Mouse (Mus musculus): ENCODE data around the gene Lcn5. TPM values are rescaled to one million over a fixed set of nuclear protein-coding genes. Genes with fewer than 3 reads are reported as not detected.

Gene Lcn5
- polyA plus RNA-seq, 1 experiment from 2014 or later: not detected

- 15% methylated on average over 6 of the region's 6 CpGs for WGBS
- no peak for ATAC-seq
These were observed 17.9 kb upstream of the Lcn5 start for GRCm38 (mm10) chr2:25639890-25640289.

GRCm38 (mm10) chr2:25652902-25653301 lies 4.8 kb upstream of the Lcn5 start, which contains the start of gene Lcn8:
Gene Lcn8, plus strand, starts transcription at chr2:25653120.
- no peak for ATAC-seq
- H3K9me3 ChIP-seq (replicated peaks): no peaks in the 10 kb centered on the region
- WGBS: 79% methylated on average over 2 of the region's 2 CpGs
- no peaks in the 10 kb centered on the region for H3K36me3 ChIP-seq (ENCODE audit: poor library complexity, severe bottlenecking)
- H3K4me1 ChIP-seq: no peaks in the 10 kb centered on the region
- H3K27me3 ChIP-seq: no peaks in the 10 kb centered on the region
- no peak within 1 kb of the TSS for H3K4me2 ChIP-seq
- no peak within 1 kb of the TSS for H3K27ac ChIP-seq
- H3K9ac ChIP-seq: no peak within 1 kb of the TSS
- H3K4me3 ChIP-seq: no peak within 1 kb of the TSS

More at GRCm38 (mm10) chr2:25639890-25640289, 17.9 kb upstream of the Lcn5 start:
- H3K36me3 ChIP-seq (ENCODE audit: poor library complexity, severe bottlenecking): no peaks in the 10 kb centered on the region
- H3K9ac ChIP-seq: no peak overlapping the region
- H3K27me3 ChIP-seq: no peaks in the 10 kb centered on the region
- H3K27ac ChIP-seq: no peak overlapping the region
- no peak overlapping the region for H3K4me3 ChIP-seq
- H3K4me2 ChIP-seq: no peak overlapping the region
- H3K4me1 ChIP-seq: no peaks in the 10 kb centered on the region
- H3K9me3 ChIP-seq (replicated peaks): no peaks in the 10 kb centered on the region

GRCm38 (mm10) chr2:25654502-25654901 lies 3.2 kb upstream of the Lcn5 start:
- no peaks in the 10 kb centered on the region for H3K9me3 ChIP-seq (replicated peaks)

GRCm38 (mm10) chr2:25656691-25657090 lies 1.1 kb upstream of the Lcn5 start:
- no peak for ATAC-seq
- H3K4me2 ChIP-seq: no peak overlapping the region
- H3K36me3 ChIP-seq (ENCODE audit: poor library complexity, severe bottlenecking): no peaks in the 10 kb centered on the region
- no peak overlapping the region for H3K4me3 ChIP-seq
- WGBS: 82% methylated on average over 4 of the region's 4 CpGs
- H3K4me1 ChIP-seq: no peaks in the 10 kb centered on the region
- no peaks in the 10 kb centered on the region for H3K27me3 ChIP-seq
- no peak overlapping the region for H3K27ac ChIP-seq
- H3K9me3 ChIP-seq (replicated peaks): no peaks in the 10 kb centered on the region
- no peak overlapping the region for H3K9ac ChIP-seq

More at GRCm38 (mm10) chr2:25654502-25654901, 3.2 kb upstream of the Lcn5 start:
- no peak for ATAC-seq
- Histone ChIP-seq H3K27ac (no peak overlapping the region), H3K4me2 (no peak overlapping the region), H3K4me1 (no peaks in the 10 kb centered on the region), H3K27me3 (no peaks in the 10 kb centered on the region), H3K4me3 (no peak overlapping the region), H3K9ac (no peak overlapping the region), H3K36me3 (ENCODE audit: poor library complexity, severe bottlenecking) (no peaks in the 10 kb centered on the region)
- WGBS: 71% methylated on average over 1 of the region's 1 CpGs

DNA sequence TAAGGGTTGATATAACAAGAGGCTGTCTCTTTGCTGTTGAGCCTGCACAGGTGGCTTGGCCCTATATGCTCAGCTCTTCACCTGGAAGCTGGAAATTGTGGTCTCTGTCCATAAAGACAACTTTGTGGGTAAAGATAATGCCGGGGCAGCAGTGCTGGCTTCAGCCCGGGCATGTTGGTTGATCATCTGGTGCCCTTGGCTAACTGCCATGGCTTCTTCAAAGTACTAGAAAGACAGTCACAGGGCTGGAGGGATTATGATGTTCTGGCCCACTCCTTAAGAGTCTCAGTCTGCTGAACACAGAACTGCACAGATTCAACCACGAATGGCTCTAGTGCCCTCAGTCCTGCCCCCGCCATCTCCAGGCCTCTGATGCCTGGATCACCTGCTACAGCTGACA lies 506 bp upstream of the Lcn5 start:
- H3K9me3 ChIP-seq (replicated peaks): no peaks in the 10 kb centered on the region
- WGBS: 82% methylated on average over 4 of the region's 4 CpGs
- H3K4me2 ChIP-seq: no peak overlapping the region
- H3K27ac ChIP-seq: no peak overlapping the region
- H3K9ac ChIP-seq: no peak overlapping the region
- ATAC-seq: no peak
- no peak overlapping the region for H3K4me3 ChIP-seq
- no peaks in the 10 kb centered on the region for H3K36me3 ChIP-seq (ENCODE audit: poor library complexity, severe bottlenecking)
- no peaks in the 10 kb centered on the region for H3K27me3 ChIP-seq
- no peaks in the 10 kb centered on the region for H3K4me1 ChIP-seq

DNA sequence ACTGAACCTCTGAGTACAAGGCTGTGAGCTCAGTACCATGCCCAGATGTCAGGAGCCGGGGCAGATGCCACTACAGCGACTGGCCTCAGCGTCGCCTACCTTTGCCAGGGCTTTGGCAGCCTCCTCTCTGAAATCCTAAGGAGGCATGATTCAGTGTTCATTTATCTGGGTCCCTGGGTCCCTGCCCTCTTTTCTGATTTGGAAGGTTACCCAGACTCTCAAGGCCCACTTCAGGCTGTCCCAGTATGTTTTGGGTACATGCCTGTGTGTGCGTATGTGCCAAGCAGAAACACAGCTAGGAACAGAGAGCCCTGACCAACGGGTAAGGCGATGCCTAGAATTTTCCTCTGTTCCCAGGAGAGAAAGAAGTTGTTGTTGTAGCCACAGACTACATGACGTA lies 2.5 kb downstream of the Lcn5 start:
- Histone ChIP-seq H3K9ac (no peak overlapping the region), H3K4me2 (no peak overlapping the region), H3K9me3 (replicated peaks) (no peaks in the 10 kb centered on the region), H3K27ac (no peak overlapping the region), H3K4me1 (no peaks in the 10 kb centered on the region), H3K4me3 (no peak overlapping the region), H3K27me3 (no peaks in the 10 kb centered on the region), H3K36me3 (ENCODE audit: poor library complexity, severe bottlenecking) (no peaks in the 10 kb centered on the region)
- no peak for ATAC-seq
- WGBS: 89% methylated on average over 8 of the region's 8 CpGs

- H3K9me3 ChIP-seq (replicated peaks): no peaks in the 10 kb centered on the region
- 83% methylated on average over 6 of the region's 6 CpGs for WGBS
- H3K36me3 ChIP-seq (ENCODE audit: poor library complexity, severe bottlenecking): no peaks in the 10 kb centered on the region
- no peak for ATAC-seq
- no peak overlapping the region for H3K4me2 ChIP-seq
- H3K9ac ChIP-seq: no peak overlapping the region
- H3K4me1 ChIP-seq: no peaks in the 10 kb centered on the region
- no peak overlapping the region for H3K4me3 ChIP-seq
- H3K27ac ChIP-seq: no peak overlapping the region
- no peaks in the 10 kb centered on the region for H3K27me3 ChIP-seq
These were observed 3.7 kb downstream of the Lcn5 start for GRCm38 (mm10) chr2:25661245-25661970.

DNA sequence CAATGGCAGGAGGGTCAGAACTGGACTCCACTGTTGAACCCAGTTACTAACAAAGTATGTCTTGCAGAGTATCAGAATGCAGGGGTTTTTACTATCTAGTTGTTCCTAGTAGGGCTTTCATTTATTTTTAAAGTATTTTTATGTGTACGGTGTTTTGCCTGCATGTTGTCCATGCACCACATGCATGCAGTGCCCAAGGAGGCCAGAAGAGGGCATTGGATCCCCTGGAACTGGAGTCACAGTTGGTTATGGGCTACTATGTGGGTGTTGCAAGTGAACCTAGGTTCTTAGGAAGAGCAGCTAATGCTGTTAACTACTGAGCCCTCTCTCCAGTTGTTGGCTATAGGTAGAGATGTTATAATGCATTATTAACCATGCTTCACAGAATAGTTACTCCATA lies 5.8 kb downstream of the Lcn5 start:
- no peak overlapping the region for H3K27ac ChIP-seq
- H3K4me2 ChIP-seq: no peak overlapping the region
- ATAC-seq: no peak
- 81% methylated on average over 1 of the region's 1 CpGs for WGBS
- no peaks in the 10 kb centered on the region for H3K27me3 ChIP-seq
- no peak overlapping the region for H3K4me3 ChIP-seq
- H3K36me3 ChIP-seq (ENCODE audit: poor library complexity, severe bottlenecking): no peaks in the 10 kb centered on the region
- H3K9ac ChIP-seq: no peak overlapping the region
- H3K9me3 ChIP-seq (replicated peaks): no peaks in the 10 kb centered on the region
- H3K4me1 ChIP-seq: no peaks in the 10 kb centered on the region

DNA sequence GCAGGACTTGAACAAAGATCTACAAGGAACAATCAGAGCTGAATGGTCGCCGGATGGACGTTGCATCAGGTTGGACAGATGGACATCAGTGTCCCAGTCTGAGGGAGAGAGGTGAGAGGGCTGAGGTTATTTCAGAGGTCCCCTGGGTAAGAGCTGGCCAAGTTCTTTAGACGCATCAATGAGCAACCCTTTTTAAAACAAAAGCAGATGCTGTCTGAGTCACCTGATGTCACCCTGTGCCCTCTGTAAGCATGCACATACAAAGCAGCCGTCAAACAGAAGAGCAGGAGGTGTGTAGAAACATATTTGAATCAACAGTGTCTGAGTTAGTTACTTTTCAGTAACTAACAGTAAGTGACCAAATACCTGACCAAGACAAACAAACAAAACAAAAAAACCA lies 6.4 kb downstream of the Lcn5 start:
- Histone ChIP-seq H3K36me3 (ENCODE audit: poor library complexity, severe bottlenecking) (no peaks in the 10 kb centered on the region), H3K4me1 (no peaks in the 10 kb centered on the region), H3K4me3 (no peak overlapping the region), H3K27me3 (no peaks in the 10 kb centered on the region), H3K27ac (no peak overlapping the region), H3K4me2 (no peak overlapping the region), H3K9ac (no peak overlapping the region), H3K9me3 (replicated peaks) (no peaks in the 10 kb centered on the region)
- WGBS: 87% methylated on average over 5 of the region's 5 CpGs
- ATAC-seq: no peak

GRCm38 (mm10) chr2:25666516-25666915 lies 8.8 kb downstream of the Lcn5 start:
- Histone ChIP-seq H3K4me3 (no peak overlapping the region), H3K9ac (no peak overlapping the region), H3K36me3 (ENCODE audit: poor library complexity, severe bottlenecking) (no peaks in the 10 kb centered on the region), H3K27ac (no peak overlapping the region), H3K4me2 (no peak overlapping the region), H3K4me1 (no peaks in the 10 kb centered on the region), H3K9me3 (replicated peaks) (no peaks in the 10 kb centered on the region), H3K27me3 (no peaks in the 10 kb centered on the region)
- no peak for ATAC-seq
- 77% methylated on average over 1 of the region's 1 CpGs for WGBS

DNA sequence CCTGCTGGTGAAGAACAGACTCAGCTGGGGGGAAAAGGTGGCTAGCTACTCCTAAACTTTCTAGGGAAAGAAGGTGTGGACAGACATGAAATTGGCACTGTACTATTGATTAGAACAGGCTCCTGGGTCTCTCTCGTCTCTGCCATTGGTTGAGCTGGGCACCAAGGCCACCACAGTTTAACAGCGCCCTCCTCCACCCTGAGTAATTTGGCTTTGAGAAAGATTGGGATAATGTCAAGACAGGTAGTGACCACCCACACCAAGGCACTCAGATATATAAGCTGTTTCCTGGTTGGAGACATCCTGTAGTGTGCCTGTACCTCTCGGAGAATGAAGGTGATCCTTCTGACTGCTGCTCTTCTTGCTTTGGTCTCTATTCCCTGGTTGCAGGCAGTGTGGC lies 18.7 kb downstream of the Lcn5 start, which contains the start of gene Lcn6:
TSS of gene Lcn6 (plus strand) at position 301 of the 400 bp plus-strand sequence.
- ATAC-seq: no peak
- Histone ChIP-seq H3K36me3 (ENCODE audit: poor library complexity, severe bottlenecking) (no peaks in the 10 kb centered on the region), H3K27ac (no peak within 1 kb of the TSS), H3K9ac (no peak within 1 kb of the TSS), H3K4me2 (no peak within 1 kb of the TSS), H3K27me3 (no peaks in the 10 kb centered on the region), H3K4me1 (no peaks in the 10 kb centered on the region), H3K4me3 (no peak within 1 kb of the TSS), H3K9me3 (replicated peaks) (no peaks in the 10 kb centered on the region)
- WGBS: 93% methylated on average over 3 of the region's 3 CpGs

DNA sequence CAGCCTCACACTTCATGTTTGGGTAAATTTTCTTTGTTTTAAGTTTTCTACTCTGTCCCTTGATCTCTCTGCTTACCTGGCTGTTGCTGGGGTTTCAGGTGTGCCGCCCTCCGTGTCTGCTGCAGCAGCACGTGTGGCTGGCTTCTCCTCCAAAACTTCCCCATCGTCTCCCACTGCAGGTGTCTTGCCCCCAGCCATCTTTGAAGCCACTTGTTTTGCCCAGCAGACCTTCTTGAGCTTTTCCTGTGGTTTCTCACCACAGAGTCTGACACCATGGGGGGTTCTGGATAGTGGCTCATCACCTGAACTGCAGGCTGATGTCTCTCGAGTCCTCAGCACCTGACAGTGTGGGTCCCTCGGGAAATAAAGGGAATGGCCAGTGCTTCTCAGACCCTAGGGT lies 21.8 kb downstream of the Lcn5 start:
- Histone ChIP-seq H3K9me3 (replicated peaks) (no peaks in the 10 kb centered on the region), H3K36me3 (ENCODE audit: poor library complexity, severe bottlenecking) (no peaks in the 10 kb centered on the region), H3K9ac (no peak overlapping the region), H3K4me3 (no peak overlapping the region), H3K4me2 (no peak overlapping the region), H3K4me1 (no peaks in the 10 kb centered on the region), H3K27ac (no peak overlapping the region), H3K27me3 (no peaks in the 10 kb centered on the region)
- 92% methylated on average over 6 of the region's 6 CpGs for WGBS
- no peak for ATAC-seq

DNA sequence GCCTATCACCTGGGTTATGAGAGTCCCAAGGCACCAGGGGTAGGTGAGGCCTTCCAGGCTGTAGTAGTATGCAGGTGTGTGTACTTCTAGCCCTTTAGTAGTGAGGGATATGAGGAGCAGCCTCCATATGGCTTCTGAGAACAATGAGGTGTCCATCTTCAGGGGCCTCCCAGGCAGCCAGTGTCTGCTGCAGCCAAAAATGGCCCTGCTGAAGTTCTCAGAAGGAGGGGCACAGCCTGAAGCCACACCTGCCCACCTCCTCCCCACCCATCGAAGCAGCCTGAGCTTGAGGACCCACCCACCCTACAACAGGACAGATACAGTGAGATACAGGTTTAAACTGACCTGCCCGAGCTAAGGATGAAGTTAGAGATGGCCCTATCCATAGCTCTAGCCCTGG lies 24.7 kb downstream of the Lcn5 start, which contains the start of gene Lcn10:
TSS of gene Lcn10 (plus strand) at position 301 of the 400 bp plus-strand sequence.
- H3K4me1 ChIP-seq: no peaks in the 10 kb centered on the region
- 74% methylated on average over 2 of the region's 2 CpGs for WGBS
- no peaks in the 10 kb centered on the region for H3K36me3 ChIP-seq (ENCODE audit: poor library complexity, severe bottlenecking)
- no peak within 1 kb of the TSS for H3K27ac ChIP-seq
- peaks cover 2% of the 10 kb centered on the region; the same call in 1 of the 2 replicates for H3K27me3 ChIP-seq
- H3K4me3 ChIP-seq: no peak within 1 kb of the TSS
- H3K9me3 ChIP-seq (replicated peaks): no peaks in the 10 kb centered on the region
- no peak within 1 kb of the TSS for H3K4me2 ChIP-seq
- H3K9ac ChIP-seq: no peak within 1 kb of the TSS
- ATAC-seq: no peak
